Mouse (Mus musculus) neural tube, embryonic 14.5 days (tissue): Measurements from ENCODE around the gene Ctu2. TPM values are rescaled to one million over a fixed set of nuclear protein-coding genes. Genes with fewer than 3 reads are reported as not detected.

ENCODE experiments used
- ATAC-seq: fragments of 200-750 bp; cut with Nextera tagmentation; 2 replicates; pipeline ENCODE4 v1.8.0; 2017; ENCODE audit warnings: low read depth, mild to moderate bottlenecking, moderate TSS enrichment, moderate library complexity
- H3K27ac ChIP-seq: fragments of 300-500 bp; sonication (generic); 2 replicates; pipeline ENCODE4 v1.5.1; 2014; ENCODE audit warnings: low read depth, mild to moderate bottlenecking, control low read depth, low read length, moderate library complexity, mixed read lengths
- H3K27me3 ChIP-seq: fragments of 300-500 bp; sonication (generic); 2 replicates; pipeline ENCODE4 v1.6.1; 2014; ENCODE audit warnings: low read length; ENCODE audit not compliant: control insufficient read depth, insufficient read depth
- H3K36me3 ChIP-seq: fragments of 300-500 bp; sonication (generic); 2 replicates; pipeline ENCODE4 v1.6.1; 2014; ENCODE audit warnings: low read length, mixed read lengths; ENCODE audit not compliant: control insufficient read depth, insufficient read depth
- H3K4me1 ChIP-seq: fragments of 300-500 bp; sonication (generic); 2 replicates; pipeline ENCODE4 v1.6.1; 2014; ENCODE audit warnings: low read length; ENCODE audit not compliant: control insufficient read depth, insufficient read depth
- H3K4me2 ChIP-seq: fragments of 300-500 bp; sonication (generic); 2 replicates; pipeline ENCODE4 v1.6.1; 2014; ENCODE audit warnings: mild to moderate bottlenecking, low read depth, low read length, control low read depth
- H3K4me3 ChIP-seq: fragments of 300-500 bp; sonication (generic); 2 replicates; pipeline ENCODE4 v1.5.1; 2014; ENCODE audit warnings: low read depth, low read length, control low read depth, mixed read lengths
- H3K9ac ChIP-seq: fragments of 300-500 bp; sonication (generic); replicated peaks from 2 replicates; pipeline ENCODE4 v1.6.1; 2014; ENCODE audit warnings: low read depth, mild to moderate bottlenecking, control low read depth, low read length, mixed read lengths
- H3K9me3 ChIP-seq: fragments of 300-500 bp; sonication (generic); 2 replicates; pipeline ENCODE4 v1.6.1; 2016; ENCODE audit warnings: low read length; ENCODE audit not compliant: control insufficient read depth
- WGBS: fragments of 180-500 bp; shearing (Covaris S2); extraction: QIAGEN DNeasy Blood & Tissue Kit; methylation state at CpG from one replicate; pipeline ENCODE4 v1.1.7; 2014; 5-methylcytosine and 5-hydroxymethylcytosine counted together
- polyA plus RNA-seq: library from polyadenylated mRNA; unstranded; fragments of >200 nt; fragmentation: Nextera tagmentation; extraction: Ambion mirVana; gene quantifications from 2 replicates; pipeline ENCODE4 v1.2.1, GENCODE M21; 2014

Ctu2 gene
- polyA plus RNA-seq: 67.6 and 74.5 TPM in 2 replicates

DNA sequence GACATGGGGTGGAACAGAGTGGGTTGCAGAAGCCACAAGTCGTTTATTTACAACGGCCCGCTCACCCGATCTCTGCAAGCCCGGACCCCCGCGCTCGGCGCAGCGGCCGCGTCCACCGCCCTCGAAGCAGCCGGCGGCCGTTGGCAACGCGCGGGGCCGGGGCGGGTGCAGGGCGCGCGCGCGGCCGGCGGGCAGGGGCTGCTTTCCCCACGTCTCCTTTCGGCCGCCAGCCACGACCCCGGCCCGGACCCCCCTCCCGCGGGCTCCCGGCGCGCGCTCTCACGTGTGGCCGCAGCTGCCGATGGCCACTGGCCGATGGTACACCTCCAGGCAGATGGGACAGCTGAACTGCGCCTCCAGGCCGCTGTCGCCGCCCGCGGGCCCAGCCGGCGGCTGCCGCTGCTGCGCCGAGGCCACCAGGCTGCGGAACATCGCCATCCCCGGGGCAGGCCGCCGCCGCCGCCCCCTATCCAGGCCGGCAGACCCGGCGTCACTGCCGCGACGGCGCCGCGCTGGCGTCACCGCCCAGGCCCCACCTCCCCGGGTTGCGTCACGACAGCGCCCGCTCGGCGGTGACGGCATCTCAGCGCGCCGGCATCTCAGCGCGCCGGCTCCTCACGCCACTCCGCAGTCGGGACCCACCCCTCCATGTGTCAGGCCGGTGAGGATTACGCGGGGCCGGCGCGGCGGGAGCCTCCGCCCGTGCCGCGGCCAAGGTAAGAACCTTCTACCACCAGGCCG is at the start of gene Ctu2, which contains the start of gene Rnf166:
TSS of gene Ctu2 (plus strand) at position 564 of the 741 bp plus-strand sequence.
TSS of gene Rnf166 (minus strand) at position 485 of the 741 bp plus-strand sequence.
- peak; percentile 94 for ATAC-seq
- peak within 1 kb of the TSS; percentile 78 for H3K27ac ChIP-seq
- H3K4me2 ChIP-seq: peak within 1 kb of the TSS; percentile 92
- H3K27me3 ChIP-seq: no peaks in the 10 kb centered on the region
- 0% methylated on average over 60 of the region's 103 CpGs for WGBS
- H3K36me3 ChIP-seq: peaks cover 9% of the 10 kb centered on the region
- H3K4me3 ChIP-seq: peak within 1 kb of the TSS; percentile 97
- H3K9me3 ChIP-seq: no peaks in the 10 kb centered on the region
- H3K9ac ChIP-seq: peak within 1 kb of the TSS; percentile 91
- H3K4me1 ChIP-seq: peaks cover 16% of the 10 kb centered on the region

GRCm38 (mm10) chr8:122426145-122426544 is 49.8 kb upstream of the Ctu2 start:
- 82% methylated on average over 9 of the region's 9 CpGs for WGBS
- Histone ChIP-seq H3K4me1 (no peaks in the 10 kb centered on the region), H3K27ac (no peak overlapping the region), H3K4me3 (no peak overlapping the region), H3K36me3 (no peaks in the 10 kb centered on the region), H3K9ac (no peak overlapping the region), H3K4me2 (no peak overlapping the region), H3K27me3 (no peaks in the 10 kb centered on the region), H3K9me3 (no peaks in the 10 kb centered on the region)
- ATAC-seq: no peak

GRCm38 (mm10) chr8:122427607-122428006 is 48.3 kb upstream of the Ctu2 start:
- Histone ChIP-seq H3K4me2 (no peak overlapping the region), H3K9ac (0 out of 2 replicates have a peak overlapping the region, but pooled peaks have one; percentile 11), H3K36me3 (no peaks in the 10 kb centered on the region), H3K27ac (no peak overlapping the region), H3K4me1 (no peaks in the 10 kb centered on the region), H3K4me3 (no peak overlapping the region), H3K27me3 (no peaks in the 10 kb centered on the region), H3K9me3 (no peaks in the 10 kb centered on the region)
- WGBS: 88% methylated on average over 7 of the region's 7 CpGs
- no peak for ATAC-seq

DNA sequence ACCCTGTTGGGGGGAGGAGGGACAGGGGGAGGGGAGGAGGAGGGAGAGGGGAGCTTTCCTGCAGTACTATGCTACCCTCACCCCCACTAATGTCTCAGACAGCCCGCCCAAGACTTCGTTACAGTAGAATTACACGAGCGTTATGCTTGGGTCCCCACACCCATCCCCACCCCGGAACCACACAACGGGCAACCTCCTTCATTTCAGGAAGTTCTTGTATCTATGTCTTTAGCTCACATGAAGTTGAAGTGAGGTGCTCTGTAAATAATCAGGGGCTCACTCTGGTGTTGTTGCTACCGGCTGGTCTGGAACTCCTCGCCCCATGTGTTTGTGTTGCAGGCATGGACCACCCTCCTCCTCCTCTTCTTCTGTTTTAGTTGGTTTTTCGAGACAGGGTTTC is 47.8 kb upstream of the Ctu2 start:
- no peak overlapping the region for H3K4me3 ChIP-seq
- H3K36me3 ChIP-seq: 0 out of 2 replicates have a peak, but pooled peaks cover under 1% of the 10 kb centered on the region
- H3K4me2 ChIP-seq: no peak overlapping the region
- ATAC-seq: no peak
- H3K27ac ChIP-seq: no peak overlapping the region
- 96% methylated on average over 9 of the region's 9 CpGs for WGBS
- no peaks in the 10 kb centered on the region for H3K9me3 ChIP-seq
- no peak overlapping the region for H3K9ac ChIP-seq
- no peaks in the 10 kb centered on the region for H3K4me1 ChIP-seq
- H3K27me3 ChIP-seq: no peaks in the 10 kb centered on the region

- 90% methylated on average over 10 of the region's 10 CpGs for WGBS
- no peak overlapping the region for H3K9ac ChIP-seq
- no peak for ATAC-seq
- H3K27me3 ChIP-seq: no peaks in the 10 kb centered on the region
- H3K36me3 ChIP-seq: peaks cover 16% of the 10 kb centered on the region
- no peaks in the 10 kb centered on the region for H3K9me3 ChIP-seq
- no peaks in the 10 kb centered on the region for H3K4me1 ChIP-seq
- no peak overlapping the region for H3K4me3 ChIP-seq
- no peak overlapping the region for H3K27ac ChIP-seq
- H3K4me2 ChIP-seq: no peak overlapping the region
These were observed 45.8 kb upstream of the Ctu2 start for GRCm38 (mm10) chr8:122430058-122430636.

DNA sequence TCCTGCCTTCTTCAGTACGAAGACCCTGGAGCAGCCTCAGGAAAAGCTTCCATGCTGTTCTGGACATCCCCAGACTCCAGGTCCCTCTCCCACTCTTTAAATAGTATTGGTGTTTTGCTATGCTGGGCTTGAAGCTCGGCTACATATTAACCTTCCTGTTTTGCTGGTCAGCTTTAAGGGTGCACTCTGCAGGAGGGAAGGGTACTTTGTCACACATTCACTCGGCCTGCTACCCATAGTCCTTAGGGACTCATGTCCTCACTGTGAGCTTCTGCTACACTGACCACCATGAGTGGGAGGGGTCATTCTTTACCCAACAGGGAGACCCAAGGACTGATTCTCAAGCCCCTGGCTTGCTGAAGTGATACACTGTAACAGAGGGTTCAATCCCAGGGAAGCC is 45.3 kb upstream of the Ctu2 start:
- H3K36me3 ChIP-seq: peaks cover 16% of the 10 kb centered on the region
- ATAC-seq: no peak
- H3K27ac ChIP-seq: no peak overlapping the region
- no peak overlapping the region for H3K9ac ChIP-seq
- no peak overlapping the region for H3K4me3 ChIP-seq
- H3K27me3 ChIP-seq: no peaks in the 10 kb centered on the region
- H3K4me2 ChIP-seq: no peak overlapping the region
- 81% methylated on average over 3 of the region's 3 CpGs for WGBS
- no peaks in the 10 kb centered on the region for H3K4me1 ChIP-seq
- H3K9me3 ChIP-seq: no peaks in the 10 kb centered on the region

GRCm38 (mm10) chr8:122431694-122432442 is 44.1 kb upstream of the Ctu2 start:
- H3K27ac ChIP-seq: no peak overlapping the region
- WGBS: 35% methylated on average over 18 of the region's 18 CpGs
- H3K4me1 ChIP-seq: no peaks in the 10 kb centered on the region

DNA sequence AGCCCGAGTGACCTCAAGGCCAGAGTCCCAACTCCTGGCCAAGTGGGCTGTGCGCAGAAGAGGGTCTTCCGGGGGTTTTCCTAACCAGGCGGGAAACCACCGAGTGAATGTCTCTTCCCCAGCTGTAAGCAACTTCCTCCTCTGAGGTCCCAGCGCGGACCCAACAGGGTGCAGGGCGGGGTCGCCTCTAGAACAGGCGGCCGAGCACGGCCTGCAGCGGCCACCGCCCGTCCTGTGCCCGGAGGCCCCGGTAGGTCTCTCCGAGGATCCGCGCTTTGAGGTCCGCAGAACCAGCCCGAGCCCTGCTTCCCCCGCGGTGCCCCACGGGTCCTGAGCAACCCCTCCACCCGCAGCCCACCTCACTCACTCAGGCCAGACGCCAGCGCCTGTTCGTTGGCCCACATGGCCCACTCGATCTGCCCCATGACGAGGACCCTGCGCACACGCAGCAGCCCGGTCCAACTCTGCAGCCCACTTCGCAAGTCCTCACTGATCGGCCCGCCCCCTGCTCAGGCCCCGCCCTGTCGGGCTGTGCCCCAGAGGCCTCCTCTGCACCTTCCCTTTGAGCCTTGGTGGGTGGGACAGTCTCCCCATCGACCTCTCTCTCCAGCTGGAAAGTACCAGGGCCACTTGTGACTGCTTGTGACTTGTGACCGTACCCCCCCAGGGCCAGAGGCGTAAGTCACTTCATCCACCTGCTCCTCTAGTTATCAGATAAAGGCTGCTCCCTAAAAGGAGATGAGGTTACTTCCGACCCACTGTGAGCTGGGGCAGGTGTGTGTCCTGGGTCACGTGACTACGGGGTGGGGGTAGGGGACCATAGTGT is 43.3 kb upstream of the Ctu2 start, which contains the start of gene Cyba:
TSS of gene Cyba (minus strand) at position 488 of the 826 bp plus-strand sequence.
- ATAC-seq: peak; percentile 68; the same call in 1 of the 2 replicates
- H3K27ac ChIP-seq: 0 out of 2 replicates have a peak within 1 kb of the TSS, but pooled peaks have one; percentile 22
- no peaks in the 10 kb centered on the region for H3K9me3 ChIP-seq
- peaks cover 21% of the 10 kb centered on the region for H3K36me3 ChIP-seq
- peak within 1 kb of the TSS; percentile 26 for H3K4me3 ChIP-seq
- no peaks in the 10 kb centered on the region for H3K27me3 ChIP-seq
- no peaks in the 10 kb centered on the region for H3K4me1 ChIP-seq
- peak within 1 kb of the TSS; percentile 50 for H3K4me2 ChIP-seq
- H3K9ac ChIP-seq: peak within 1 kb of the TSS; percentile 44
- 5% methylated on average over 44 of the region's 45 CpGs for WGBS

More at GRCm38 (mm10) chr8:122431694-122432442, 44.1 kb upstream of the Ctu2 start:
- H3K4me2 ChIP-seq: peak overlapping the region; percentile 50
- no peaks in the 10 kb centered on the region for H3K27me3 ChIP-seq
- no peaks in the 10 kb centered on the region for H3K9me3 ChIP-seq
- peak overlapping the region; percentile 44 for H3K9ac ChIP-seq
- ATAC-seq: no peak
- peak overlapping the region; percentile 26 for H3K4me3 ChIP-seq
- peaks cover 21% of the 10 kb centered on the region for H3K36me3 ChIP-seq
